Mouse (Mus musculus) naive thymus-derived CD4-positive, alpha-beta T cell, adult 5 months (primary cell): Measurements from ENCODE around the gene Xrcc4. TPM values are rescaled to one million over a fixed set of nuclear protein-coding genes. Genes with fewer than 3 reads are reported as not detected.

Experiments used
- polyA plus RNA-seq: library from polyadenylated mRNA; unstranded; fragments of 100-300 nt; shearing (Covaris generic); gene quantifications from one replicate; pipeline ENCODE4 v1.2.1, GENCODE M21; 2017

The Xrcc4 gene
- polyA plus RNA-seq, result 20.6 TPM

DNA sequence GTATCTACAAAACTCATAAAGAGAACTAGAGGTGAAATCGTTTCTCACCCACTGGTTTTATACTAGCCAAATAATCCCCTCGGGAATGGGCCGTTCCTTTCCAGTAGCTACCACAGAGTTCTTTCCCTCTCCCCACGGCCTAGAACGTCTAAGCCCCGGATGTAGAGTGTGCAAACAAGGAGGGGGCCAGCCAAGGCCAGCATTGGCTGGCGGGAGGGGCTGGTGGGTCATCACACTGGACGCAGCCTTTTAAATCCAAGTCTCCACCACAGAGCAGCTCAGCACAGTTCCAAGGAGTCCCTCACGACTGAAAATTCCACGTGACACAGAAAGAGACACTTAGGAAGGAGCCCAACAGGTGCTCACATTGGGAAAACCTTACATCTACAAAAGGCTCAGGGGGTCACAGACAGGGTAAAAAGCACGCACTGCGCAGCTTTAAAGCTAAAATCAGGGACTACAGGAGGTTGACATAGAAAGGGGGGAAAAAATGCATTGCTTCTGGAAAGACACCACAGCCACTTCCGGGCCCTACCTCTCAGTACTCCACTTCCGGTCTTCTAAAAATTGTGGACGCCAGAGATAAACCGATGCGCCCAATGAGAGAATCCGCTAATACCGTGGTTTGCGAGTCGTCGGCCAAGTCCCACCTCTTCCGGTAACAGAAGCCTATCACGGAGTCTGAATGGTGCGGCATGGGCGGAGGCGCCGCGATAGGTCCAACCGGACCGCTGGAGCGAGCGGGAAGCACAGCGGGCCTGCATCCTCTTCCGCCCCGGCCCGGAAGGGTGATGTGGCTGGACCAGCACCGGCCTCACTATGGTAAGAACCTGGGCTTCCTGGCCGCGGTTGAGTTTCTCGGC is at the start of gene Xrcc4, which contains the start of gene Tmem167:
Xrcc4 (minus strand) TSS at position 647 of the 863 bp plus-strand sequence.
Tmem167 (plus strand) TSS at position 162 of the 863 bp plus-strand sequence.

DNA sequence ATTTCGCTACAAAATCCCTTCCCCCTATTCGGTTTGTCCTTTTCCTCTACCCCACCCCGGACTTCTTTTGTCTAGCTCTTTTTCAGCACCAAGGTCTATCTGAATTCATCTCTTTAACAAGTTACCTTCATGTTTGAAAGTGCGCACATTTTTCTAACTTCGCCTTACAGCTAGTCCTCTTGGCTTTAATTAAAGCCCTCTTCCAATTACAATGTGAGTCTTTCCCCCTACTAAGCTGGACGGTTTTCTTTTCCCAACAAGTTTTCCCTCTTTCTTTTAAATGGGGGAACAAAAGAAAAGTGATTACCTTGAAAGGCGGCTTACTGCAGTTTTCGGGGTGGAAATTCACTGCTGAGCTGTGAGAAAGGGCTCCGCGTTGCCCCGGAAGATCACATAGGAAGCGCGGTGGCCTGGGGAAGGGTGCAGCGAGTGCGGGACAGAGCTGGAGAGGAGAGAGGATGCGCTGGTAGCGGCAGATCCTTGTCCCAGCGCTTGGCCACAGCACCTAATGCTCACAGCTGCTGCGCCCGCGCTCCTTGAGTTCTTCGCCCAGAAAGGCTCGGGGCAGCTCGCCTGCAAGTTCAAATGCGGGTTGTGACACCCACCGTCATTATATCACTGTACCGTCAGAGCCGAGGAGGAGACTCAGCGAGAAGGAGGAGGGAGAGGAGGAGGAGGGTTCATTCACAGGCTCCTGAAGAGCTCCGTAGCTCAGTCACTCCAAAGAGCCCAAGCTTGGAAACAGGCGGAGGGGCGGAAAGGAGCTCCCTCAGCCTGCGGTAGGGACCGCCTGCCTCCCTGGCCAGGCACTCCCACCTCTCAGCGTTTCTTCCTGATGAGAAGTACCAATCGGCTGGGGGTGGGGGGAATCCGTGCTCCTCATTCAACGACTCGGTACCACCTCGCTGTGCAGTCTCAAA is 347.4 kb downstream of the Xrcc4 start, which contains the start of gene Vcan:
Vcan (minus strand) TSS at position 744 of the 920 bp plus-strand sequence.

Other genes starting within 250 kb of the Xrcc4 start
- gene Tmem167, start 485 bp downstream of the Xrcc4 start, polyA plus RNA-seq, result 22.6 TPM